Mouse (Mus musculus): ENCODE data around the gene Cds2.
"Not testable (repeated sequence)": the region's sequence is repeated elsewhere in the genome, so short reads cannot be mapped to it uniquely, and the experiment has no call there.

The Cds2 gene

DNA sequence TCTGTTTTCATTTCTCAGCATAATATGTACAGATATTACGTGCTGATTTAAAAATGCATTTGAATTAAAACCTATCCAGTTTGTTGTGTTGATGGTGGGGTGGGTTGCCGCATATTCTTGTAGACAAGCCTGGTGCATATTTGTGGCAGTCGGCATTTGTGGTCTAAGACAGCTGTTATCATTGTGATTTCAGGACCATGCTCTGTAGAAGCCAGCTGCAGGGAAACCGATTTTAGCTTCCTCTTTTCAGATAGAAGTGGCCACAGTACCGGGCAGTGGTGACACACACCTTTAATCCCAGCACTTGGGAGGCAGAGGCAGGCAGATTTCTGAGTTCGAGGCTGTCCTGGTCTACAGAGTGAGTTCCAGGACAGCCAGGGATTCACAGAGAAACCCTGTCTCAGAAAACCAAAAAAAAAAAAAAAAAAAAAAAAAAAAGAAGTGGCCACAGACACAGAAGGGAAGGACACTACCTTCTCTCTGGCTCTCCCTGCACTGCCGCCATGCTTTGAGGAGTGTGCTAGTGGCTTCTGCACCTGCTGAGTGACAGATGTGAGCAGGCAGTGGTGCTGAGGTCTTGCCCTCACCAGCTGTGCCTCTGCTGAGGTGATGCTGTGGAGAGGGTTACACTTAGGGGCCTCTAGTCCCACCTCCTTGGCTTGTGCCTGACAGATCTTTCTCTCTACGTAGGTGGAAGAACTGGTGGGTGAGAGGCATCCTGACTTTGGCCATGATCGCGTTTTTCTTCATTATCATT, 30.9 kb downstream of the Cds2 start:
- no peak for DNase-seq

DNA sequence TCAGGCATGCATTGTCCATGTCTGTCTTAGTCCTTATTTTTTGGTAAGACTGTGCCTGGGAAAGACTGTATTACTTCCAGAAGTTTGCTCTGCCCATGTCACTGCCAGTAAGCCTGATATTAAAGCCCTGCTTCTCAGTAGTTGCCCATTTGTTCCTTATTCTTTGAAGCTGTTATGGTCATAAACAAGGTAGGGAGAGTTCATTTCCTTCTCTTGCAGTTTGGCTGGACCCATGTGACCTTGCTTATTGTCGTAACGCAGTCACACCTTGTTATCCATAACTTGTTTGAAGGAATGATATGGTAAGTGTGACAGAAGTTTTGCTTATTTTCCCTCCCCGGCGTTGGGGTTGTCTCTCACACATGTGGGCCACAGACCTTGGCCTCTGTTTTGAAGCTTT, 35.3 kb downstream of the Cds2 start:
- no peak for DNase-seq

DNA sequence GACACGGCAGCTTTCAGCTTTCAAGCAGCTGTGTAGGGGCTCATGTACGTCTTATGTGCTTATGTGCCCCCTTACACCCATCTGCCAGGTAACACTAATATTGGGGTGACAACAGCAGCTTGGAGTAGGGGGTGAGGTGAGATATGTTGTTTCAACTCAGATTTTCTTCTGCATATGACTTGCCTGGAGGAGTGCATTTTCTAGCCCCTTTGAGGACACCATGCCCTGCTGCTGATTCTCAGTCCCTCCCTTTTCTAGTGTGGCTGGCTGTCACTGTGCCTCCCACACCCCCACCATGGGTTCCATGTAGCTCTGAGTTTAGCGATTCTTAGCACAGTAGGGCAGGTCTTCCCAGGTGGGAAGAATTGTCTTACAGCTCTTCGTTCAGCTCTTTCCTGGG, 38.5 kb downstream of the Cds2 start:
- no peak for DNase-seq

DNA sequence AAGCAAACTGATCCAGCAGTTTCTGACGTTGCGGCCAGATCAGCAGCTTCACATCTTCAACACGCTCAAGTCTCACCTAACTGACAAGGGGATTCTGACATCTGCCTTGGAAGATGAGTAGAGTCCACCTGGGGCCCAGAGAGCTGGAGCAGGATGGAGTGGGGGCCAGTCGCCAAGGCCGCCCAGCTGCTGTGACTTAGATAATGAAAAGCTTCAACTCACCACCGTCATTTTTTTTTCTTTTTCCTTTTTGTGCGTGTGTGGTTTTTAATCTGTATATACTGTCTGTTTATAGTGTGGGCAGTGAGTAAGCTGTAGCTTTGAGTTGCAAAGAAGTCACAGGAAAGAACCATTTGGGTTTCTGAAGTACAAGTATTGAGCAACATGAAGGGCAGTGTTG, 42.2 kb downstream of the Cds2 start:
- no peak for DNase-seq

DNA sequence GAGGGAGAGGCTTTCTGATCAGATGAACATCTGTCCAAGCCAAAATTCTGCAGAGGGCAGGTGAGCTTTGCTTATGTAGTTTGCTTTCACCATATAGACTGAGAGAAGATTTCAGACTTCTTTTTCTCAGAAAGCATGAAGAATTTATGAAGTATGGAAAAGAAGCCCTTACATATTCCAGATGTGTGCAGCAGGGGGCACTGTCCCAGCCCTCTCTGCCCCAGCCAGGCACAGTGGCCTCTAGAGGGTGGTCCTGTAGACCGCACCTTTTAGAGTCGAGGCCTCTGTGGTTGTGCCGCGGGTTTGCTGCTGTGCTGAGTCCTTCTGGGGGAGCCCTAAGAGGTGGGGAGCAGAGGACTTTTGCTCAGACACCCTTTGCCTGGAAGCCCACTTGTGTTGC, 43.0 kb downstream of the Cds2 start:
- DNase-seq: no peak

DNA sequence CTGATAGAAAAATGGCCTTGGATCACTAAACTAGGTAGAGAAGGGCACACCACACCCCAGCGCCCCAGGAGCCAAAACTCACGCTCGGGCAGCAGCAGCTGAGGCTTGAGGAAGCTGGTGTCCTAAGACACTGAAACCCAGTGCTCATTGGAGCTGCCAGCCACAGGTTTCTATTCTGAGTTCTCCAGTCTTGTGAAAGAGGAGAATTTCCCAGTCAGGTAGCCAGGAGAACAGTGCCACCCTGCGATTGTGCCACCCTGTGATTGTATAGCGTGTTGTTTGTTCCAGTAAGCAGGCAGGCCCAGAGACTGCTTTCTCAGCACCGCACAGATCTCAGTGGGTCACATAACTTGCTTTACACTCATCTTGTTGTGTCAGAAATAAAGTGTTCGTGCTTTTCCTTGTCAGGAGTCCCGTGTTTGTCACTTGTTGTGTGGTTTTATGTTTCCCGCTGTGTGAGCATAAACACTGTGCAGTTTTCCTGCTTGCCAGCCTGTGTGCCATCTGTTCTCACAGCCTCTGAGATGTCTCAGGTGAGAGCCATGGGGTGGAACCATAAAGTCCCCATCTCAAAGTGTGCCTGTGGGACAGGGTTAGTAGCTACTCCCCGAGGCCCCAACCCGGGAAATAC, 44.4 kb downstream of the Cds2 start:
- DNase-seq: no peak

DNA sequence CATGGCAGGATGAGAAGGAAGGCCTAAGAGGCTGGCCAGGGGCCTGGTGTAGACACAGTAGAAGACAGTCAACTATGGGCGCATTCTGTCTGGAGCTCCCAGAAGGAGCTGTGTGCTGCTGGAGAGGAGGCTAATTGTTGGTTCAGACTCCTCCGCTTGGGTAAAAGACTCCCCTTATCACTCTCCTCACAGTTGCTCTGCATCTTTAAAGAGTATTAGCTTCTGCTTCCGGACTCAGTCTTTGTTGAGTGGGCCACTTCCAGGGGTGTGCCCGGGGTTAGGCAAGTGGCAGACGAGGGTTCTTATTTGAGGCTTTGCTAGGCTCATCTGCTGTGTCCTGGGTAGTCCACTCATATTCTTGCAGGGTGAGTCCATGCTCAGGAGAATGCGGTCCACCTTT, 45.9 kb downstream of the Cds2 start:
- DNase-seq: no peak

DNA sequence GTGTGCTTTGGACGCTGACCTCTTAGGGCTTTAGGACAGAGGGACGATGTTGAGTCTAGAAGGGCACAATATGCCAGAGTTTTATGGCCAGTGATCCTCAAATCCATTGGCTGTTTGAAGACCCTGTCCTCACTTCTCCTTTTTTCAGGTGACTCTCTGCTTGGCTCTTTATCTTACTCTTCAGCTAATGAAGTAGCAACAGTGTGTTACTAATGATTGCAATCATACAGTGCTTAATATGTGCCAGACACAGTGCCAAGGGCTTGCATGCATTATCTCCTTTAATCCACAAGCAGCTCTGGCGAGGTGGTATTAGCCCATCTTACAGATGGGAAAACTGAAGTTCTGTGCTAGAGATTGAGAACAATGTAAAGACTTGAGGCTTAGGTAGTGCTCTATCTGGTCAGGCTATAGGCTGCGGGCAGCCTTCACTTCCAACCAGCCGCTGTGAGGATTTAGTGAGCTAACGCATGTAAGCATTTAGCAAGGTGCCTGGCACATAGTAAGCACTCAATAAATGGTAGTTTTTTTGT, 46.5 kb downstream of the Cds2 start:
- no peak for DNase-seq

DNA sequence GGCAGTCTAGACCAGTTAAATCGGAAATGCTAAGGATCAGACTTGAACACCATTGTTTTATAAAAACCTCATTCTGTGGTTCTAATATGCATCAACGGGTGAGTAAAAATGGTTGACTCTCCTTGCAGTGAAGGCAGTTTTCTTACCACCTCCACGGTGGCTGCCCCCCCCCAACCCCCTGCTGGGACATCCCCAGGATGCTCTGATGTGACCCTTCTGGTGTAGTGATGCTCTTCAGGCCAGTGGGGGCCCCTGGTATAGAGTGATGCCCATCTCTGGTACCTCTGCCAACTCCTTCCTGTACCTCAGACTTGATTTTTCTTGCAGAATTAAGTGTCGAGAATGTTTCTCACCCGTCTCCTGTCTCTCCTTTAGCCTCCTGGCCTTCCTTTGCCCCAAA, 49.7 kb downstream of the Cds2 start:
- DNase-seq: no peak

DNA sequence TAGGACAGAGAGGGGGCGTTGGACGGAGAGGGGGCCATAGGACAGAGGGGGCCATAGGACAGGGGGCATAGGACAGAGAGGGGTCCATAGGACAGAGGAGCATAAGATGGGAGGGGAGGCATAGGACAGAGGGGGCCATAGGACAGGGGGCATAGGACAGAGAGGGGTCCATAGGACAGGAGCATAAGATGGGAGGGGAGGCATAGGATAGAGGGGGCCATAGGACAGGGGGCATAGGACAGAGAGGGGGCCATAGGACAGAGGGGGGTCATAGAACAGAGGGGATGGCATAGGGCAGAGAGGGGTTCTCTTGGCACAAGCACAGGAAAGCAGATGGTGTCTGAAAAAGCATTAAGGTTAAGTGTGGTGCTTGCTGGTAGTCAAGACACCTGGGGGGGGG, 50.6 kb downstream of the Cds2 start:
- DNase-seq: no peak

DNA sequence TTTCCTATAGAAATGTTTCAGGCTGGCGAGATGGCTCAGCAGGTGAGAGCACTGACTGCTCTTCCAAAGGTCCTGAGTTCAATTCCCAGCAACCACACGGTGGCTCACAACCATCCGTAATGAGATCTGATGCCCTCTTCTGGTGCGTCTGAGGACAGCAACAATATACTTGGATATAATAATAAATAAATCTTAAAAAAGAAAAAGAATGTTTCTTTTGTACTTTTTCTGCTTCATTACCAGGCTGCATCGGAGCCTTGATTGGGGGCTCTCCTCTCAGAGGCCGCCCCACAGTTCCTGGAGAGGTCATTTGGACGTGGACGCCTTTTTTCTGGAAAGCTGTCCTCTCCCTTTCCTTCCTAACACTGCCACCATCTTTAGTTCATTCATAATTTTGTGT, 51.1 kb downstream of the Cds2 start:
- DNase-seq: not testable (repeated sequence)

DNA sequence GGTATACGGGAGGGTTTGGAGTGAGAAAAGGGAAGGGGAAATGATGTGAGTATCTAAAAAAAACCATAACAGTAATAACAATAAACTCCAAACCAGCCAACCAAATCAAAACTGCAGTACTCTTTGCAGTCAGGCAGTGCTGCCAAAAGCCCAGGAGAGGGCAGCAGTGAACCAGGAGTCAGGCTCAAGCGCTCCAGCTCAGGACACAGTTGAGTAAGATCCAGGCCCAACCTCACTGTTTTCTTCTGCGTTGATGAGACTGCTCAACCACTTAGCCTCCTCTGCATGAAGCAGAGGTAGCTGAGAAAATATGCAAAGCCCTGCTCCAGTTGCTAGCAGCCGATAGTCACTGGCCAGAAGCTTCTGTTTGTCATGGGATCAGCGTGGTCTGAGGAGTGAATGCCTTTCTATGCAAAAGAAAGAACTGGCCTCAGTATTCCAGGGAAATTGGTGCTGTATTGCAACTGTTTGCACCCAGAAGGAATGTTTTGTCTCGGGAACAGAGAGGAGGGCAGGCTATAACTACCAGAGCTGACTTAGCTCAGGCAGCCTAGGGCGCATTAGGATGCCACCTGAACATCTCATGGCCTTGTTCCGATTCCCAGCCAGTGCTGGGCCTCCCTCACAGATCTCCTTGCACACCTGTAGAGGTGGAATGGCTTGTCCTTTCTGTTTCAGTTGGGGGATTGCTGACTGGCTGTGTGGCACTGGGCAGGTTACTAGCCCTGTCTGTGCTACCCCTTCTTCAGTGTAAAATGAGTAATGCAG, 53.3 kb downstream of the Cds2 start:
- peak; percentile 68 for DNase-seq

DNA sequence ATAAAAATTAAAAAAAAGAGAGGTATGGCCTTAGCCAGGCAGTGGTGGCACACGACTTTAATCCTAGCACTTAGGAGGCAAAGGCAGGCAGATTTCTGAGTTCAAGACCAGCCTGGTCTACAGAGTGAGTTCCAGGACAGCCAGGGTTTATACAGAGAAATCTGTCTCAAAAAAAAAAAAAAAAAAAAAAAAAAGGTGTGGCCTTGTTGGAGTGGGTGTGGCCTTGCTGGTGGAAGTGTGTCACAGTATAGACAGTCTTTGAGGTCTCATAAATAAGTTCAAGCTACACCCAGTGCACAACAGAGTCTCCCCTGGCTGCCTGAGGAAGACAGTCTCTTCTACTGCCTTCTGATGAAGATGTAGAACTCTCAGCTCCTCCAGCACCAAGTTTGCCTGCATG, 54.2 kb downstream of the Cds2 start:
- DNase-seq: no peak

DNA sequence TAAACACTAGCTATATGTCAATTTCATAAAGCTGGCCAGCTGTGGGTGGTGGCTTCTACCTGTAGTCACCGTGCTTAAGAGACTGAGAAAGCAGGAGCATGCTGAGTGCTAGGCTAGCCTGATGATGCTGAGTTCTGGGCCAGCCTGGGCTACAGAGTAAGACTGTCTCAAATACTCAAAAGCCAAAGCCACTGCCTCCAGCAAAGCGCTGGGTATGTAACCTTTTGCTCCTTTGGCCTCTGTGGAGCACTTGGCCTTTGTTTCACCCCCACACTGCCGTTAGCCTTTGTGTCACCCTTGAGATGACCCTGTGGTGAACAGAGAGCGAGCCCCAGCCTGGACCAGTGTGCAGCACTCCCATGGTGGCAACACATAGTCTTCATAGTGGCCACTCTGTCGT, 57.6 kb downstream of the Cds2 start:
- DNase-seq: no peak

DNA sequence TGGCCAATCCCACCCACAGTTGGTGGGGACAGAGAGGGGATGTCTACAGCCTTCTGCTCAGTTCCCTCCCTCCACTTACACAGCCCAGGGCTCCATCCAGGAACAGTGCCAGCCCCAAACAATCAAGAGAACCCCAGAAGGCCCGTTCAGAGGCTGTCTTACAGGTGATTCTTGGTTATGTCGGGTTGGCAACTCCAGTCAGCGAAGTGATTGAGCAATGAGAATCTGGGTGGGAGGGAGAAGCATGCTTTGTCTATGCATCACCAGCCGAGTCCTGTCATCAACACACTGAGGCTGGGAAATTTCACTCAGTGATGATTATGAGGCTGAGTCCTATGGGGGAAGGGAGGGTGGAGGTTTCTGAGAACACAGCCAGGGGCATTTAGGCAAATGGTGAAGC, 60.6 kb downstream of the Cds2 start:
- DNase-seq: no peak

DNA sequence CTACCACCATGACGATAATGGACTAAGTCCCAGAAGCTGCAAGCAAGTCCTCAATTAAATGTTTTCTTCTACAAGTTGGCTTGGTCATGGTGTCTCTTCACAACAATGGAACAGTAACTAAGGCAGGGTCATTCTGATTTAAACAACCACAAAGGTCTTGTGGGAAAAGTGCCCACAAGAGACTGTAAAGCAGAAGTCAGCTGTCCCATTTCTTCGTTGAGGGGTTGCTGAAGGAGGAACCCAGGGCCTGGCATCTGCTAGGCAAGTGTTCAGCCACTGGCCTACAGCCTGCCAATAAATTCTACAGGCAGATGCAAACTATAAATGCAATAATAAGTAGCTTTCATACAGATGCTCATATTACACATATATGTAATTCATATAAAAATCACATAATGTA, 74.3 kb downstream of the Cds2 start:
- no peak for DNase-seq

DNA sequence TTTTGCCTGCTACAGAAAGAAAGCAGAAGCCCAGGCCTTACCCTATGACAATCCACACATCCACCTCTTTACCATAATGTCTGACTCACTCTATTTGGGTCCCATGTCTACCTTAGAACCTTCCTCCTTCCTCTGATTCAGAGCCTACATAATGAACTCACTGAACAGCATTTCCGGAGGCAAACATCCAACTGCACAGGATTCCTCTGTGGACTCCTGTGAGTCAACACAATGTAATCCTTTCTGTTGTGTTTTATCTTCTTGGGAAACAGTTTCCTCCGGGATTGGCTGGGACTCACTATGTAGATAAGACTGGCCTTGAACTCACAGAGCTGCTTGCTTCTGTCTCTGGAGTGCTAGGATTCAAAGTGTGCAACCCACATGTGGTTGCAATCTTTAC, 77.4 kb downstream of the Cds2 start:
- no peak for DNase-seq

DNA sequence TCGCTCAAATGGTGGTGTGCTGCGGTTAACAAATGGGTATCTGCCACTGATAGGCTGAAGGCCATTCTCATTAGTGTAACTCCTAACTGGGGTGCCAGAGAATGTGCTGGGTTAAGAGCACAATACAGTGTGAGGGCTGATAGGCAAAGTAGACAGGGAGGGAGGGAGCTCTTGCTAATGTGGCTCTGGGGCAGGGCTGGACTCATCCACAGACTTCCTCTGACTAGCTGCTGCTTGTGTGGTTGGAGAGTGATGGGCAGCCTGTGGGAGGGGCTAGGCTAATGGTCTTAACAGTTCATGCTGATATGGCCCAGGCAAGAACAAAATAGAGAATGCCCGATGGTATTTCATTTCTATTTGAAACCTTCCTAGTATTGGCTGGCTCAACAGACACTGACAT, 78.3 kb downstream of the Cds2 start:
- no peak for DNase-seq

DNA sequence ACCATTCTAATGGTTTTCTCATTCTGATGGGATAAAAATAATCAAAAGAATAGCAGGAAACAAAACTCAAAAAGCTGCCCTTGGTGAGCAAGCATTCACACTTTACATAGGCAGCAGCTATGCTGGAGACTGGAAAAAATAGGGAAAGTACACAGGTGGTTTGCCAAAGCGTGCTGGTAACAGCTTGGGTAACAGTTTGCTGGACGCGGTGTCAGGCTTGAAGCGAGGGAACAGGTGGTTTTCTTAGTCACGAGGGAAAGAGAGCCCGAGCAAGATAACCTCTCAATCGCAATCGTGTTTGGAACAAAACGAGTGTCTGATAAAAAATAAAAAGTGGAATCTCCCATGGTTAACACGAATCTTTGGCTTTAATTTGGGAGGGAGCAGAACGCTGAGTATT, 80.9 kb downstream of the Cds2 start:
- no peak for DNase-seq
